Mouse (Mus musculus): ENCODE measurements at regions not wholly inside any gene's neighbourhood (a gene's known extent, or its start where the extent isn't known, plus 50 kb on each side); places are given as distances from the start of the nearest gene placed in this dataset.

DNA sequence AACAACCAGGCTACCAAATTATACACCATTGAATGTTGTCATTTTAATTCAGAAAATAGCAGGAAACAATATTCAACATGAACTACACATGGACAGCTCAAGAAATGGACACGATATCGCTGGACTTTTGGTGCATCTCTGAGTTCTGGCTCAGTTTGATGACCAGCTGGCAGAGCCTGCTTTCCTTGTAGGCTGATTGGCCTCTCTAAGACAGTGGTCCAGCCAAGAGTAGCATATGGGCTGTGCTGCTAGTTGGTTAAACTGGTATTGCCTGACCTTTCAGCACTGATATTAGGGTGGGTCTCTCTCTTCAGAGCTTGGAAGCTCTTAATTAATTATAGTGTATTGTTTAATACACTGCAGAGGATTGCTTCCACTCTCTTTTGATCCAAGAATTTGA is 705.8 kb upstream of the Ddx18 start:
- intact Hi-C loops (cut with DNase I): no loop called here
- no peak for DNase-seq (ENCODE audit: low spot score in 2 of 2)

DNA sequence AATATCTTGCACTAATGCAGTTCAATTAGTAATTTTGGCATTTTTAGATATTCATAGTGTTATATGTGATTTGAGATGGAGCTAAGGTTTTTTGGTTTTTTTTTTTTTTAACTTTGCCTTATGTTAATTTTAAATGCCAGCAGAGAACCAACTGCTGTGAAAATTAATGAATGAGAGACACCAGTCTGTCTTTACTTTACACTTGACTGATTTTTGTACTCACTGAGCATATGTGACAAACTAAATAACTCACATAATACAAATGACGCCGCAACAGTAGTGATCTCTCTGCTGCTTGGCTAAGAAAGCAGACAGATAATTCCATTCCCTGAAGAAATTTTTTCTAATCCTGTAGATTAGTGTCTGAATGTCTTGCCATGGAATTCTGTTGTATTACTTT is 675.2 kb upstream of the Ddx18 start:
- DNase-seq (ENCODE audit: low spot score in 2 of 2): no peak
- intact Hi-C loops (cut with DNase I): no loop called here

GRCm38 (mm10) chr1:122241511-122241910 is 673.7 kb upstream of the Ddx18 start:
- intact Hi-C loops (cut with DNase I): no loop called here
- no peak for DNase-seq (ENCODE audit: low spot score in 2 of 2)

DNA sequence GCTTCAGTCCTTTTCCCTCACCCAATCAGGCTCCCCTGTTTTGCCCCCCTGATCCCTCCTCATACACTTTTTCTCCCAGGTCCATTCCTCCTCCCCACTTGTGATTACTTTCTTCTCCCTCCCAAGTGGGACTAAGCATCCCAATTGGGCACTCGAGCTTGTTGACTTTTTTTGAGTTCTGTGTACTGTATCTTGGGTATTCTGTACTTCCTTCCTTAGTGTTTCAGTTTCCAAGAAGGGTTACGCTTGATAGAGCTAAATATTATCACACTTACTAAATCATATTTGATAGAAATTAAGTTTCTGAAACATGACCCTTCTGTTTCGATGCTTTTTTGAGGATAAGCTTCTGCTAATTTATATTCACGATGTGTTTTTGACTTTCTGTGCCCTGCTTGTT is 662.7 kb upstream of the Ddx18 start:
- intact Hi-C loops (cut with DNase I): no loop called here

GRCm38 (mm10) chr1:122212484-122212883 is 644.7 kb upstream of the Ddx18 start:
- intact Hi-C loops (cut with DNase I): no loop called here

More for the DNA sequence above, 662.7 kb upstream of the Ddx18 start:
- no peak for DNase-seq (ENCODE audit: low spot score in 2 of 2)

DNA sequence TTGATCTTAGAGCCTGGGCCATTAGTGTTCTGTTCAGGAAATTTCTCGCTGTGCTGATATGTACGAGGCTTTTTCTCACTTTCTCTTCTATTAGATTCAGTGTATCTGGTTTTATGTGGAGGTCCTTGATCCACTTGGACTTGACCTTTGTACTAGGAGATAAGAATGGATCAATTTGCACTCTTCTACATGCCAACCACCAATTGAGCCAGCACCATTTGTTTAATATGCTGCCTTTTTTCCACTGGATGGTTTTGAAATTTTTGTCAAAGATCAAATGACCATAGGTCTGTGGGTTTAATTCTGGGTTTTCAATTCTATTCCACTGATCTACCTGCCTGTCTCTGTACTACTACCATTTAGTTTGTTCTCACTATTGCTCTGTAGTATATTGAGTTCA is 640.8 kb upstream of the Ddx18 start:
- no peak for DNase-seq (ENCODE audit: low spot score in 2 of 2)
- intact Hi-C loops (cut with DNase I): no loop called here

More at GRCm38 (mm10) chr1:122212484-122212883, 644.7 kb upstream of the Ddx18 start:
- peak; percentile 6 to 12 for DNase-seq (ENCODE audit: low spot score in 2 of 2)

GRCm38 (mm10) chr1:122169547-122169946 is 601.8 kb upstream of the Ddx18 start:
- intact Hi-C loops (cut with DNase I): no loop called here
- DNase-seq (ENCODE audit: low spot score in 2 of 2): no peak

GRCm38 (mm10) chr1:122161798-122162197 is 594.0 kb upstream of the Ddx18 start:
- no peak for DNase-seq (ENCODE audit: low spot score in 2 of 2)
- intact Hi-C loops (cut with DNase I): no loop called here

DNA sequence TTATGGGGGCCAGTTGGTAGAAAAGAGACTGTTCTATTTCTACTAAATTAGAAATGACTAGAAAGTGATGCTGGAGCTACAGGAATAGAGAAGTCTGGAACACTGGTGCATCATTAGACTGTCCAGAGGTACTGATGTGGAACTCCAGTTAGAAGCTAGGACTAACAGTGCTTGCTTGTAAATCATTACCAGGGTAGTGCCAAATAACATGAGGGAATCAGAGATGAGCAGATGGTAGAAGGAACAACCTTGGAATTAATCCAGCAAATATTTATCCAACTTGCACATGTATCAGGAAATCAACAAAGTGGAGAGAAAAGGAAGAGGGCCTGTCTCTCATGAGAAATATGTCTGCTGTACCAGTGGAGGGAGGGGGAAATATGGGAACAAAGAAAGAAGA is 573.6 kb upstream of the Ddx18 start:
- no peak for DNase-seq (ENCODE audit: low spot score in 2 of 2)
- intact Hi-C loops (cut with DNase I): no loop called here

DNA sequence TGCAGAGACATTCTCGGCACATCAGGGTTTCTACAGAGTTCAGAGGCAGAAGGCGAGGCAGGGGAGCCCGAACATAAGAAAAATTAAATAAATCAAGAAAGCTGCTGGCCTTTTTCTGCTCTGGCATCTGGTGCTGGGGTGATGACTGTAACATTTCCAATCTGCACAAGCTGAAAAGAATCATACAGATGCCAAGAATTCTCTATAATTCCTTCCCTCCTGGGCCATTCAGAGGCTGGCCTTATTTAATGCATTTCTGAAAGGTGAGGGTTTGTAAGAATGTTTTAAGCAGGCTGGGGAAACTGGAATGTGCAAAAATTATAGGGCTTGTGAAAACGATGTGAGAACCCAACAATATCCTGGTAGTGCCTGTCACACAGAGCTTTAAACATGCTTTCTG is 556.2 kb upstream of the Ddx18 start:
- intact Hi-C loops (cut with DNase I): no loop called here
- DNase-seq (ENCODE audit: low spot score in 2 of 2): no peak

DNA sequence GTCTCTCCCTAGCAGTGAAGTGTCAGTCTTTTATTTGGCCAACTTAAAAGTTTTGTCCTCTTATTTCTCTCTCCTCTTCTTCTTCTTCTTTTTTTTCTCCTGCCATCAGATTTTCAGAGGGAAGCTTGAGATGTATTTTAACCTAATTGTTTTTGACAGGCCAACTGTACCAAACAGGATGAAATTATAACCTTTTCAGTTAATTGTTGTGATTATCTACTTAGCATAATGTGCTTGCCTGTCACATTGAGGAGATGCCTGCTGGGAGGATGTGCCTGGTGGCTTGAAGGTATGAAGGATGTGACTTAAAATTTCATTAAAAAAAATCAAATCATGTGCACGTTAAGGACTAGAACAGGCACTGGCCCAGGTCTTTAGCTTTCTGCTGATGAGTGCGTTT is 527.9 kb upstream of the Ddx18 start:
- DNase-seq (ENCODE audit: low spot score in 2 of 2): no peak
- intact Hi-C loops (cut with DNase I): no loop called here

DNA sequence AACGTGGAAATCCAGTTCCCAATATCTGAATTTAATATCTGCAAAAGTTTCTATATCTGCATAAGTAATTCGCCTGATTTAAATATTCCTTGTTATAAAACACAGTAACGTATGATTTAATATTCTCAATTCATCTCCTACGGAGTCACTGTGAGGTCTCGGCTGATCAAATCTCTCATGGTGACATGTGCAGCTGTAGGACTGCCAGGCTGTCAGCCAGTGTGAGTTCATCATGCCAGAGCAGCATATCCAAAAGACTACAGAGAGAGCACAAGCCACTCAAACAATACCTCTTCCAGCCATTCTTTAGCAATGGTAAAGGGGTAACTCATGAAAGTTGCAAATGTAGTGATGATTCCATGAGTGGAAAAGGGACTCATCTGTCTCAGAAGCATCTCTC is 514.7 kb upstream of the Ddx18 start:
- intact Hi-C loops (cut with DNase I): no loop called here

DNA sequence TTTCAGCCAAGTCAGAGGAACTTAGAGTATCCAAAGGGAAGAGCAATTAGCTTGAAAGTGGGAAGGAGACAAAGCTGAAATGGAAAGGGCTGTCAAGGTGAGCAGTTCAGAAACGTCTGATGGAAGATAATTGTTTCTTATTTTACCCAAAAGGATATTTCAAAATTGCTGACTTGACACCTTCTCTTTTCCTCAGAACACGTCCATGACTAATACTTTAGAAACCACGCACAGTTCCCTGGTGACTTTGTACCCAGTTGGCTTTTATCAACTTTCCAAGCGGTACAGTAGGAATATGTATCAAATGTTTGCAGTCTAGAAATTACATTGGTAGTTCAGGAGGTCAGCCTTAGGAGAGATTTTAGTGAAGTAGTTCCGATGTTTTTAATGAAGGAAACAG is 508.3 kb upstream of the Ddx18 start:
- intact Hi-C loops (cut with DNase I): no loop called here
- DNase-seq (ENCODE audit: low spot score in 2 of 2): no peak

More for the DNA sequence above, 514.7 kb upstream of the Ddx18 start:
- no peak for DNase-seq (ENCODE audit: low spot score in 2 of 2)

GRCm38 (mm10) chr1:122055146-122055545 is 487.4 kb upstream of the Ddx18 start:
- intact Hi-C loops (cut with DNase I): no loop called here
- DNase-seq (ENCODE audit: low spot score in 2 of 2): no peak

GRCm38 (mm10) chr1:122048112-122048725 is 480.4 kb upstream of the Ddx18 start:
- DNase-seq (ENCODE audit: low spot score in 2 of 2): peak; percentile 53 to 79
- intact Hi-C loops (cut with DNase I): no loop called here

DNA sequence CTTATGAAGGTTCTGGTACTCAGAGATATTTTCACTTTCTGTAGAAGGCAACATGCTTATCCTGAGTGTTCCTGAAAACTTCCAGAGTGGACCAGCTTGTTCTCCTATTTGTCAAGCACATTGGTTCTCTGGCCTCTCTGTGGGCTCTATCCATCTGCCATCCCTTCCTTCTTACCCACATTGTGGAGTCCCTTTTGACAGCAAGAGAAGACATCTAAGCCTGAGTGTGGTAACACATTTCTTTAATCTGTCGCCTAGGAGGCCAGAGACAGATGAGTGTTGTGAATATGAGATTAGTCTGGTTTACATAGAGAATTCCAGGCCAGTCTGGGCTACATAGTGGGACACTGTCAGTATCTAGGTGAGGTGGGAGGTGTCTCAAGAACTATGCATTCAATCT is 476.1 kb upstream of the Ddx18 start:
- DNase-seq (ENCODE audit: low spot score in 2 of 2): peak in 1 of 2 experiments; percentile 10
- intact Hi-C loops (cut with DNase I): no loop called here

DNA sequence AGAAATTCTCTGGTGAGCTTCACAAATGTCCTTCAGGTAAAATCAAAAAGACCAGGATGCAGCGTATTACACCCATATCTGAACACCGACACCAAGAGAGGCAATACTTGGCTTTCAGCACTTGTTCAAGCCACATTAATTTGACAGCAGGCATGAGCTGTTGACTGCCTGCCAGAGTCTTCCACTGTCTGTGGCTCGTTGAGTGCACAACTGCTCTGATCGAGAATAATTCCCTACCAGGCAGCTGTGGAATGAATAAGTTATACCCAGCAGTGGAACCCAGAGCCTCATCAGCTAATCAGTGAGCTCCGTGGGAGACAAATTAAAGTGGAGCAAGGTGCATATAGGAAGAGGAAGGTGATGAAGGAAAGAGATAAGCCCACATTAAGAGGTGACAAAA is 475.3 kb upstream of the Ddx18 start:
- intact Hi-C loops (cut with DNase I): no loop called here
- DNase-seq (ENCODE audit: low spot score in 2 of 2): no peak

DNA sequence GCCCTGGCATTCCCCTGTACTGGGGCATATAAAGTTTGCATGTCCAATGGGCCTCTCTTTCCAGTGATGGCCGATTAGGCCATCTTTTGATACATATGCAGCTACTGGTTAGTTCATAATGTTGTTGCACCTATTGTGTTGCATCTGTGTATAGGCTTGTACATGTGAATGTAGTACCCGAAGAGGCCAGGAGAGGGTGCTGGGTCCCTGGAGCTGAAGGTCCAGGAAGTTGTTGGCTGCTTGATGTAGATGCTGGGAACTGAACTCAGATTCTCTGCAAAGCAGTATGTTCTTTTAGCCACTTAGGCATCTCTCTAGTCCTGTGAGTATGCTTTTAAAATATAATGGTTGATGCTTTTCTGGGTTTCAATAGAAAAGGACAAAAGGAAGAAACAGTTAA is 440.0 kb upstream of the Ddx18 start:
- intact Hi-C loops (cut with DNase I): no loop called here
- no peak for DNase-seq (ENCODE audit: low spot score in 2 of 2)

GRCm38 (mm10) chr1:121996461-121996860 is 428.7 kb upstream of the Ddx18 start:
- DNase-seq (ENCODE audit: low spot score in 2 of 2): no peak
- intact Hi-C loops (cut with DNase I): no loop called here

DNA sequence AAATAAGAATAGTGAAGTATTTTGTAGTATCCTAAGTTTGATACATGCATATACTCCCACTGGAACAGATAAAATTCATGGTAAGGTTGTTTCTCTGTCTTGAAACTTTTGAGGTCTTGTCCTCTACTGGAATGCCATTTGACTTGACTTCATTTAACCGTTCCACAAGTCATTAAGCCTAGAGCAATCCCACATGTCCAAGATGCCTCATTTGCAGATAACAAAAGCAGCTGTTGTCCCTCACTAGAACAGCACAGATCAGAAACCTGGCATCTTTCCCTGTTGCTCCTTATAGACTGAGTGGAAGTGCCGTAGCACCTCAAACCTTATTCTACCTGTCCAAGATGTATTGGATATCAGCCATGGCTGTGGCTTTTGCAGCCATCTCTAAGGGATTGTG is 422.9 kb upstream of the Ddx18 start:
- intact Hi-C loops (cut with DNase I): no loop called here

DNA sequence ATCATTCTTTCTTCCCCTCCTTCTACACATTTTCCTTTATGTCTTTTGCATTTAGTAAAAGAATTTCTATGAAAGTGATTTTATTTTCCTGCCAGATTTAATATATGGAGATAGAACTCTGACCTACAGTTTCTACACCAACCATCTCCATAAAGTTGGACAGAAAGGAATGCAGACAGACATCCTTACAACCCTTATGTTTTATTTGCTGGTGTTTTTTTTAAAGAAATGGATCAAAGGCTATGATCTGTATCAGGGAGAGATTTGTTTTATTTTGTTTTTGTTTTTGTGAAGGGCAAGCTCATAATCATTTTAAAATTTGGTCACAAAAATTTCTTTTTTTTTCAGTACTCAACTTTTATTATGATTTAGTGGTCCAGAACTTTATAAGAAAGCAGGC is 391.2 kb upstream of the Ddx18 start:
- DNase-seq (ENCODE audit: low spot score in 2 of 2): no peak
- intact Hi-C loops (cut with DNase I): no loop called here

More for the DNA sequence above, 422.9 kb upstream of the Ddx18 start:
- DNase-seq (ENCODE audit: low spot score in 2 of 2): no peak

GRCm38 (mm10) chr1:121935911-121936310 is 368.1 kb upstream of the Ddx18 start:
- intact Hi-C loops (cut with DNase I): no loop called here
- DNase-seq (ENCODE audit: low spot score in 2 of 2): no peak
